Mouse (Mus musculus) adrenal gland, adult 8-10 months (tissue): ENCODE measurements around the gene Gm35315. TPM values are rescaled to one million over a fixed set of nuclear protein-coding genes. Genes with fewer than 3 reads are reported as not detected.
"Not testable (repeated sequence)": the region's sequence is repeated elsewhere in the genome, so short reads cannot be mapped to it uniquely, and the experiment has no call there.

Experiments used
- DNase-seq: peaks from one replicate; pipeline ENCODE4 v3.0.0; 2022
- total RNA-seq, 4 experiments: library from RNA; stranded (reverse); gene quantifications; 2 replicates each; pipeline ENCODE4 v1.2.4; 2022

Gm35315 gene
- 1 to 10 TPM in 2 of 4 experiments, under 1 TPM in 2; 0.52 to 2.7 (median 1.6) TPM for total RNA-seq

DNA sequence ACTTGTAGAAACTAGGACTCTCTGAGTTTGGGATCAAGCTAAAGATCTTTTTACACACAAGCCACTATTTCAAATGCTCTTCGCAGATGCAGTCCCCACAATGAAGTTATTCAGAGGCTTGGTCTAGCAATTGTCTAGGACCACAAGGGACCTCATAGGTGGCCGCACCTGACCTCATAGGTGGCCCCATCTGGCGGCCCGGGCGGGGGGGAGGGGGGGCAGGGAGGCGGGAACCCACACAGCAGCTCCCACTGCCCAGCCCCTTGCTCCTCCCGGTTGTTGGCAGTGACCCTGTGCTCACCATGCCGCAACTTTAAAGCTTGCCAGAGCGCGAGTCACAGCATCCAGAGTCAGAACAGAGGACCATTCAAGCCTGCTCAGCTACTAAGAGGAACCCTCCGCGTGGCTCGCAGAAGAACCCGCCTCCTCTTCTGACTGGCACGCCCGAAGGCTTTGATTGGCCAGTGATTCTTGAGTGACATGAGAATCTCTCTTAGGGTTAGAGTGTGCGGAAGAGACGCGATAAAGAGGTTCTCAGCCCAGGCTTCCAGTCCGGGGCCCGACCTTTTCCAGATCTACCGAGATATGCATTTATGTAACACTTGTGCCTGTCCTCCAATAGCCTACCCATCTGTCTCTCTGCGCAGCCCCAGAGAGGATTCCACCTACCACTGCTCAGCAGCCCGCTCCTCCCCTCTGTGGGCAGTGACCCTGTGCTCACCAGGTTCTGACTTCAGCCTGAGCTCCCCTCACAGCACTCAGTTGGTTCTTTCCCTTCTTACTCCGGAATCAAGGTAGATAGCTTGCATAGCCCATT, at the start of gene Gm35315:
Gene Gm35315 (minus strand): TSS at position 391 of the 817 bp plus-strand sequence.
- DNase-seq = peak; percentile 85

DNA sequence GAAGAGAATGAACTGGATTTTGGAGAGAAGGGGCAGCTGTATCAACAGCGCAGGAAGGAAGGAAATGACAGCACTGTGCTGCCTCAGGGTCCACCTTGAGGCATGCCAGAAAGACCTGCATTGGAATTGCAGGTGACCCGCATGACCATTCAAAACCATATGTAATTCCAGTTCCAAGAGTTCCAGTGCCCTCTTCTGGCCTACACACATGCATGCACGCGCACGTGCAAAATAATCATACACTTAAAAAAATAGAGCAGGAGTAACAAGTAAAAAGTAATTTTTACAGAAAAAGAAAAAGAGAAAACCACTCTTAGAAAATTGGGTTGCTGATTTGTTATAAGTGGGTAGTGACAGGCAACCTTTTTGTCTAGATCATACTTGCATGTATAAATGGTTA, 48.8 kb upstream of the Gm35315 start:
- DNase-seq = no peak

DNA sequence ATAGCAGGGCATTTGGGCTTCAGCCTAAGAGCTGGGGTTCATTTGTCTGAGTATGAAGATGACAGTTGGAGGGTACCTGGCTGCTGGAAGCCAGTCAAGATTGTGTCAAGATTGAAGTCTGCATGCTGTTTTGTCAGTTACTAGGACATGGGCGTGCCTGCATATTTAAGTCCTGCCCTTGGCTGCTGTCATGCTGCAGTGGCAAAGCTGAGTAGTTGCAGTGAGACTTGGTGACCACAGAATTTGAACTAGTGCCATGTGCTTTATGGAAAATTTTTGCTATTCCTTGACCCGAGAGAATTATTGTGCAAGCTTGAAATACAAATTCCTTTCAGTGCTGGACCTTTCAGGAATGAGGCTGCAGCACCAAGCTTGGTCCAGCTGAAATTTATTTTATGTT, 48.1 kb upstream of the Gm35315 start:
- DNase-seq = peak; percentile 46

DNA sequence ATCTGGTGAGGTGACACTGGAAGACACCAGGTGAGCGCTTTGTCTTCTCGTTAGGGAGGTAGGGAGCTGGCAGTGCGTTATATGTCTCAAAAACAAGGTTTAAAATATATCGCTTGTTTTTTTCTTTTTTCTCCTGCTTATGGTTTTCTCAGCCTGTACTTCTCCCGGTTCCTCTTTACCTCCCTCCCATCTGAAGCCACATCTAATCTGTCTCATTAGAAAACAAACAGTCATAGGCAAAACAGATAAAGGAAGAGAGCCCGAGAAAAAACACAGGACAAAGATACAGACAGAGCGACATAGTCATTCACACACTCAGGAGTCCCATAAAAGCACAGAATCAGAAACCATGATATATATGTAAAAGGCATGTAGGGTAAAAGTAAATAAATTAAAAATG, 46.2 kb upstream of the Gm35315 start:
- no peak for DNase-seq

DNA sequence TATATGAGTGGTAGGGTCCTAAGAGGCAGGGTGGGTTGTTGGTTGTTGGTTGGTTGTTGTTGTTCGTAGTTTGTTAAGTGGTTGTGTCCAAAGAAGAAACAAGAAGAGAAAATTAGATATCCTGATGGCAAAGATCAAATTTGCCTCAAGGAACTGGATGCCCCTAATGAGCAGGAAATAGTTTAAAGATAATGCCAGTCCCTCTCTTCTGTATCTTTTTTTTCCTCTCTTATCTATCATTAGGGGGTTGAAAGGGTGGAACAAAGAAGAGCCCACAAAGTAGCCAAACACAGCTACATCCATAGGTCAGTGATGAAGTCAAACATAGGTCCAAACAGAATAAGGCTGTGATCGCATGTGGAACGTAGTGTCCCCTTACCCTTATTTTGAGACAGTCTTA, 45.1 kb upstream of the Gm35315 start:
- DNase-seq = no peak

DNA sequence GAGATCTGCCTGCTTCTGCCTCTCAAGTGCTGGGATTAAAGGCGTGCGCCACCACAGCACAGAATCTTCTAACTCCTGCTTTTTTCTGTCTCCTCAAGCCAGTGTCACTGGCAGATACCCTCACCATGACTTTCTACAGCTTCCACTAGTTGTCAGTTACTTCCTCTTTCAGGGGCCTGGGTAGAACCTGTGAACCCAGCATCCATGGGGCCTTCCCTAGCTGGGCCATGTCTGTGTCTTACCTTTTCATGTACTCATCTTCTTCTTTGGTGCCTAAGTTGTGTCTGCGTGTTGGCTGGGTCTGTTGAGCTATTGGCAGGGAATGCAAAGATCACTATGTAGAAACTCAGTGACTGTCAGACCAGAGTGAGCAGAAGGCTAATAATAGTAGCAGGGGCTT, 43.6 kb upstream of the Gm35315 start:
- no peak for DNase-seq

GRCm38 (mm10) chr5:110136087-110136464, 41.9 kb upstream of the Gm35315 start:
- DNase-seq = no peak

DNA sequence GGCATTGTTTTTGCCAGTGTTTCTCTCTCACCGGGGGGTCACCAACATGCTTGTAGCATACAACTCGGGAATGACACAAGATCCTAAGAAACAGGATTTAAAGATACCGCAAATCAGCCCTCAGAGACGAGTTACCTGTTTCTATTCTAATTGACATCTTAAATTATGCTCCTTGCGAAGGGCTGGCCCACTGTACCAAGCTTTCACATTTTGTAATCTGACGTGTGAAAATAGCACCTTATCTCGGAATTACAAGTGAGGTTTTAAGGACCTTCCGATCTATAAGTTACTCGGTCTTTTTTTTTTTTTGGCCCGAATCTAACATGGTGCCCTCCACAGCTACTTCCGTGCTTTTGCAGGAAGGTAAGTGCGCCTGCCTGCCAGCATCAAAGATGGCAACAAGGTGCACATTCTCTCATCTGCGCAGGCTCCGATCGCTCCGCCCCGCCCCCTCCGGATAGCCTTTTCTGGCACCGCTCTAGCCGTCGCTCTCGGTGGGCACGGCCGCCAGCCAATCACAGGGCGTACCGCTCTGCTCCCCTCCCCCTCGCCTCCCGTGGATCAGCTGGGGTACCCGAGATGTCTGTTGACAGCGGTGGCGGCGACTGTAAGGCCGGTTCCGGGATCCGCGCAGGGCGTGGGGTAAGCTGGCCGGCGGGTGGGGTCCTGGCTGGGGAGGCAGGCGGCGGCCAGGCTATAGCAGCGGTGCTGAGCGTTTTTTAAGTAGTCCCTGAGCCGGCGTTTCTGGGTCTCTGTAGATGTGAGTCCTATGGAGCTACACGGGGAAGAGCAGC, 41.3 kb upstream of the Gm35315 start, which contains the start of gene Chfr:
Gene Chfr (plus strand): TSS at position 550 of the 794 bp plus-strand sequence.
- peak; percentile 99 for DNase-seq

DNA sequence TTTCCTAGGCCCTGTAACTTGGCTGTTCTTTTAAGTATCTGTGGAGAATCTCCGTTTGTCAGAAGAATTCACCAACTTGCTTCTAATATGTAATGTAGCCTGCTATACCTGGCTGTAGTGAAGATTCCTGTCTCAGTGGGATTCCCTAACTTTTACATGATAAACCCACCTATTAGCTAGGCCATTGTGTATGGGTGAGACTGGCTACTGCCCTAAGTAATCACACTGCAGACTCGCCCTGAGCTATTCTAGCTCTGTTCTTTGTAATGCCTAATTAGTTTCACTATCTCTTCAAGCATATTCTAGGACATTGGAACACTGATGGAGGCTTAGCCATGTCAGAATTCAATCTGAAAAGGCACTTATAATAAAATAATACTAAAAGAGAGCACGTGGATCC, 28.2 kb upstream of the Gm35315 start:
- DNase-seq = not testable (repeated sequence)

DNA sequence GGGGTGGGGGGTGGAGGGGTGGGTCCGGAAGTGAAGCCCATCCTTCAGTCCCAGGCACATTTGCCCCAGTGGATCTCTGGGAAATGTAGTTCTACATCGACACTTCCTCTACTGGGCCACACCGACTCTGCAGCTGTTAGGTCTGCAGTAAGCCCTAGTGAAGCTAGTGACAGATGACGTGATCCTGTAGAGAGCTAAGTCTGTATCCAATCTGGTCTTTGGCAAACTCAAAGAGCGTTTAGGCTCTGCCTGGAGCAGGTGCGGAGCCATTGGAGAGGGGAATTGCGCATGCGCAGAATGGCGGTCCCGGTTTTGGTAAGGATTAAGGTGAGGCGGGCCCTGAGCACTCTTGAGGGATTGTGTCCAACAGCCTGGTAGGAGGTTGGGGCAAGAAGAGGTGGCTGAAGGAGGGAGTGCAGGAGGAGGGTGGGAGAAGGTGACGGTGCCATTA, 15.8 kb upstream of the Gm35315 start, which contains the start of gene Zfp605:
Gene Zfp605 (plus strand): TSS at position 102 of the 451 bp plus-strand sequence.
- peak; percentile 86 for DNase-seq

GRCm38 (mm10) chr5:110108305-110108628, 14.0 kb upstream of the Gm35315 start:
- DNase-seq = no peak

GRCm38 (mm10) chr5:110107581-110108304, 13.5 kb upstream of the Gm35315 start, which contains the start of gene Gtpbp6:
TSS of gene Gtpbp6 (minus strand) at chr5:110108197.
- DNase-seq = peak; percentile 96

- DNase-seq = peak; percentile 40
These were observed 12.8 kb upstream of the Gm35315 start for GRCm38 (mm10) chr5:110106901-110107564.

DNA sequence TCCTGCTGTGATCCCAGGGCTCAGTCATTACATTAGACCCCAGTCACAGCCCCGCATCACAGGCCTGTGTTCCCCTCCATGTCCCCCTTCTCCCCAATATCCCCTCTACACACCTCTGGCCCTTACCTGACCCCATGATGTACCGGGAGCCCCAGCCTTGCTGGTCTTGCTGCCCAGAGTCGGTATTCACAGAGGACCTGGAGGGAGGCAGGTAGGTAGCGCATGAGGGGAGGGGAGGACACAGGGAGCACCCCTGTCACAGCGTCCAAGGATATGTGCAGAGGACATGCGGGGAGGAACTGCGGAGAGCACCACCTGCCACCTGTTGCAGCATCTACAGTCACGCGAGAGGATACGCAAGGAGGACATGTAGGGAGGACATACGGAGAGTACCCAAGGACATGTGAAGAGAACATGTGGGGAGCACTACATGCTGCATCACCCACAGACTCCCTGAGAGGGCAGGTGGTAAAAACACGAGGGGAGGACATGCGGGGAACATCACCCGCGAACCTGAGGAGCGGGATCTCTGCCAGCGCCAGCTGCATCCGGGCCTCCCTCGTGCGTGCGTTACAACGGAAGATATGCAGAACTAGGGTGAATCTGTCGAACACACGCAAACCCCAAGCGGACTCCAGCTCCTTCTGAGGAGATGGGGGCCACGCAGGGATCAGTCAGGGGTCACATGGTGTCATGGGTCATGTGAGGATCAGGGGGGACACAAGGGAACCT, 12.1 kb upstream of the Gm35315 start:
- peak; percentile 12 for DNase-seq

DNA sequence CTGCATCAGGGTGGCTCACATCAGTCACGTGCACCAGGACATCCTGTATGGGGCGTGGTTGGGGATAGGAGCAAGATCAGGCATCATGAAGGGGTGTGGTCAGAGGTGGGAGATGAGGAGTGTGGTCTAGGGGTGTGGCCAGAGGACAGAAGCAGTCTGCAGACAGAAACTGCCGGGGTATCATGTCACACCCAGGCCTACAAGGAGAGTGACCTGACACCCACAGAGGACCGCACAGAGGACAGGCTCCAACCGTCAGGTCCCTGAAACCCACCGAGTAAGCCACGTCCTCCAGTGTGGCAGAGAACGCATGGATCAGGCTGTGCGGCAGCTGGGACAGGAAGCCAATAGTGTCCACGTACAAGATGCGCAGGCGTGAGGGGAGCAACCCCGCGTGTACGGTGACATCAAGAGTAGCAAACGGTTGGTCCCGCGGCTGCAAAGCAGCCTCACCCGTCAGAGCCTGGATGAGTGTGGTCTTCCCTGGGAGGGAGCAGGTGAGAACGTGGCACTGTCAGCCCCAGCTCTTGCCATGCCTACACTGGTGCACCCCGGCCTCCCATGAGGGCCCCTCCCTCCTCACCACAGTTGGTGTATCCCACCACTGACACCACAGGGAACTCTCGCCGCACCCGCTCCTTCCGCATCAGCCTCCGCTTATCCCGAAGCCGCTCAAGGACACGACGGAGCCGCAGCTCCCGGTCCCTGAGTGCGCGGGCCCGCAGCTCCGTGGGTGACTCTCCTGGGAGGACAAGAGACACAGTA, 10.6 kb upstream of the Gm35315 start:
- DNase-seq = peak; percentile 21

DNA sequence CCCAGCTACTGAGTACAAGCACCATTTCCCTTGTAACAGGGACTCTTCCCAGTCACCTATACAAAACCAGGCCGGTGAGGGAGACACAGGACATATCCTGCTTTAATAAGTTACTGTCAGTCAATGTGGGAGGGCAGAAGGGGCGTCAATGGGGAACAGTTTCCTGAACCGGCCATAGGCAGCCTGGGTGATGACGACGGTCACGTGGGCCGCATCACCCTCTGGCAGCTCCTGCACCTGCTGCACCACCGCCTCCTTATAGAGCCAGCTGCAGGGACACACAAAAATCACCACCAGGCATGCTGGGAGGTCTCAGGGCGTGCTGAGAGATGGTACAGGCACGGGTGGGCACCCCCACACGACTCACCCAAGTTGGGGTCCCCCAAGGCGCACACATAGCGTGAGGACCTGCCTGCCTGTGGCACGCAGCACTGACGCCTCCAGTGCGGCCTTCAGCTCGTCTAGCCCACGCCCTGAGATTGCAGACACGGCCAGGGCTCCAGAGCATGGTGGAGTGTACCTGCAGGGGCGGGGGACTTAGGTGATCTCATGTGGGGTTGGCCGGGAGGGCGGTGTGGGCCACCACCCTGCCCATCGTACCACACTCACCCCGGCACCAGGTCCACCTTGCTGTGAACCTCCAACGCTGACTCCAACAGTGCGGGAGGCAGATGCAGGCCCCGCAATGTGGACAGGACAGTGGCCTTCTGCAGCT, 9.8 kb upstream of the Gm35315 start:
- DNase-seq = peak; percentile 11

GRCm38 (mm10) chr5:110102853-110103625, 8.8 kb upstream of the Gm35315 start:
- peak; percentile 6 for DNase-seq

DNA sequence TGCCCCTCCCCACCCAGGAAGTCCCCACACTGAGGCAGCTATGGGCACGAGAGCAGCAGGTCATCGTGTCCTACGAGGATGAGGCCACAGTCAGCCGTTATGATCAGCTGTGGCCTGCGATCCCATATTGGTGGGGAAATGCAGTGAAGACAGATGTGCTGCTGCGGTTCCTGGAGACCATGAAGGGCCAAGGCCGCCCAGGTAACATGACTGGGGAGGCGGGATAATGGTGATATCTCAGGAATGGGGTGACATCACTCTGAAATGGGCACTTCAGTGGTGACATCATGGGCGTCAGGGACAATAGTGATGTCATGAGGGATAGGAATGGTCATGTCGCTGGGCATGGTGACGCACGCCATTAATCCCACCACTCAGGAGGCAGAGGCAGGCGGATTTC, 8.2 kb upstream of the Gm35315 start:
- no peak for DNase-seq

DNA sequence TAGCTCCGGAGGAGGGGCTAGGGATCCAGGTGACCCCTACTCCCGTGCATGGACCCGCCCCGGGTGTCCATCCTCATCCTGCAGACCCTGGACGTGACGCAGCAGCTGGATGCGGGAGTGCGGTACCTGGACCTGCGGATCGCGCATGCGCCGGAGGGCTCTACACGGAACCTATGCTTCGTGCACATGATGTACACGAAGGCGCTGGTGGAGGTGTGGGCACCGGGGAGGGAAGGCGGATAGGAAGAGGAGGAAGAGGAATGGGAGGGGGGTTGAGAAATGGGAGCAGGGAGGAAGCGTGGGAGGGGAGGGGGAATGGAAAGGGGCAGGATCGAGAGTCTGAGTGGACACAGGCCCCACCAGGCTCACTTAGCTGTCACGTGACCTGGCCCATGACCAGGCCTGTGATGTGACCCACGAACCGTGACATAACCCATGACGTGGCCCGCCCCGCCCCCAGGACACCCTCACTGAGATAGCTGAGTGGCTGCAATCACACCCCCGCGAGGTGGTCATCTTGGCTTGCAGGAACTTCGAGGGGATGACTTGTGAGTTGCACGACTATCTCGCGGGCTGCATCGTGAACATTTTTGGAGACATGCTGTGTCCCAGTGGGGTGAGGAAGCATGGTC, 7.6 kb upstream of the Gm35315 start:
- peak; percentile 23 for DNase-seq
